Mouse (Mus musculus): ENCODE results near the gene Ablim1. TPM values are rescaled to one million over a fixed set of nuclear protein-coding genes. Genes with fewer than 3 reads are reported as not detected.

Gene Ablim1
- total RNA-seq, 2 experiments from 2014 or later = 6.3 to 9.2 TPM

GRCm38 (mm10) chr19:56990367-56991111 lies 324.2 kb downstream of the Ablim1 start:
- no peak for ATAC-seq (replicated peaks; ENCODE audit: low FRiP score, low TSS enrichment, poor library complexity, severe bottlenecking)

DNA sequence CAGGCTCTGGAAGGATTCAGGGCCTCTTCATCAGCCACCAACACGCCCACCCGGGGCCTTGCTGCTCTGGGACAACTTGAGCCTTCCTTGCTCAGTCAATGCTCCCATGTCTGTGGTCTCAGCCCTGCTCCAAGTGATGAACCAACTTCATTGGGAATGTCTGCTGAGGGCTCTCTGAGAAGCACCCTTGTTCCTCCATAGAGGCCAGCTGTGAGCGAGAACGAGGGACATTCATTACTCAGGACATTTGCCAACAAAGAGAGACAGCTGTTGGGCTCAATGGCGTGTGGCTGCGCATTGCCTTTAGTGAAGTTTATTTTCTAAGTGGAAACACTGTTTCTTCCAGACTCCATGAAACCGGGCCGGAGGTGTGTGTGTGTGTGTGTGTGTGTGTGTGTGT lies 325.5 kb downstream of the Ablim1 start:
- ATAC-seq (replicated peaks; ENCODE audit: low FRiP score, low TSS enrichment, poor library complexity, severe bottlenecking) = no peak

GRCm38 (mm10) chr19:56984229-56984628 lies 330.5 kb downstream of the Ablim1 start:
- no peak for ATAC-seq (replicated peaks; ENCODE audit: low FRiP score, low TSS enrichment, poor library complexity, severe bottlenecking)

DNA sequence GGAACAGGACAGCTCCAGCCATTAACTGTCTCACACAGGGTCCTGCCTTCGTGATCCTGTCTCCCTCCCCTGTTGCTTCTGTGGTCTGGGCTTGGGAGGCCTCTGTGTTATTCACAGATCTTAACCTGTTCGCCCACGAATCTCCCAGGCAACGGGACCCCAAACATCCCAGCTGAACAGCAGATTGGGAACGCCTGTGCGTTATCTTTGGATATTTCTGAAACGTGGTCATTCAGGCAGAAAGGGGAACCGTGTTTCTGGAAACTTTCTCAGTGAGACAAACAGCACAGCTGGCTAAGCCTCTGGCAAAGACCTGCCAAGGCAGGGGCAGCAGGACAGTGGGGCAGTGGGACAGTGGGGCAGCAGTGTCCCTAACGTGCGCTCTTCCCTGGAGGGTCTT lies 331.0 kb downstream of the Ablim1 start:
- no peak for ATAC-seq (replicated peaks; ENCODE audit: low FRiP score, low TSS enrichment, poor library complexity, severe bottlenecking)

Other genes with a start within 250 kb of the Ablim1 start
- gene Fam160b1, start 45.8 kb upstream of the Ablim1 start, total RNA-seq (2014; fragmentation: Nextera tagmentation) = 20.3 and 23.7 TPM in 2 replicates
- 9.7 and 14.6 TPM in 2 replicates for gene Fam160b1, start 45.8 kb upstream of the Ablim1 start, total RNA-seq (2017)
- gene Trub1, start 138.0 kb upstream of the Ablim1 start, total RNA-seq (2014; fragmentation: Nextera tagmentation) = 20.4 and 21.1 TPM in 2 replicates
- 30.9 and 41.8 TPM in 2 replicates for gene Trub1, start 138.0 kb upstream of the Ablim1 start, total RNA-seq (2017)